Comparison of ENCODE assay signal across 8 mouse cellular contexts in the genomic region with DNA sequence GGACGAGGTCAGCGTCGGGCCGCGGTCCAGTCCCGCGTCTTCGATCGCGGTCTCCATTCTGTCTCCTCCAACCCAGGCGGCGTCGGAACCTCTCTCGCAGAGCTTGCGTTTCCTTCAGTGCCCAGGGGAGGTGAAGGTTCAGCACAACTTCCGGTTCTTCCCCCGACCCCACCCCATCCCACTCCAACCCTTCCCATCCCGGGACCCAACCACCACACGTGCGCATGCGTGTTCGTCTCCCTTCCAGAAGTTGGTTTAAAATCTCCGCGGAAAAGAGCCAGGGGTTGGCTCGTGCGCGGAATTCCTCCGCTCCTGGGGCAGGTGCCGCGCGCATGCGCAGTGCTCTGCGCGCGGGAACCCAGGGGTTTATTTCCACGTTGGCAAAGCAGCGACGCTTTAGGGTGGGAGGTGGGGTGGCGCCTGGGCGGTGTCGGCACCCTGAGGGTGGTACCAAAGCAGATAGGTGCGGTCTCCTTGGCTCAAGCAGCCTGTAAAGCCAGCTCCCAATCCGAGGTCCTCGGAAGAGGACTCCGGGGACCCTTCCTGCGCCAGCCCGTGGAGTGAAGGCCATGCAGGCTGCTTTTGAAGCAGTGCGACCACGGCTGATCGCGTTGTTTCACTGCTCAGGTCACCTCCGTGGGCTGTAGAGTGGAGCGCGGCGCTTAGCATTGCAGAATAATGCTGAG. TPM values are rescaled to one million over a fixed set of nuclear protein-coding genes. Genes with fewer than 3 reads are reported as not detected.
DNase-seq lines count a peak whose midpoint lies in the region; TF ChIP-seq lines count a peak whose summit lies in the region.

A gene (minus strand): TSS at position 145 of the 686 bp plus-strand sequence.

- TF ChIP-seq CTCF in cortical plate, adult 2 months (IDR thresholded peaks at IDR 0.05; ENCODE audit: extremely low read depth, insufficient read depth, low read length): no peak

- peak within 1 kb of the TSS; percentile 57 for H3K27ac ChIP-seq in cortical plate, adult 2 months (ENCODE audit: insufficient read depth, low read length)

- H3K4me3 ChIP-seq in cortical plate, adult 2 months (ENCODE audit: insufficient read depth, low read length): peak within 1 kb of the TSS; percentile 66
- H3K4me3 ChIP-seq in megakaryocyte, embryonic 14.5 days (replicated peaks): peak within 1 kb of the TSS; percentile 98

- DNase-seq in adipocyte (ENCODE audit: low spot score): peak; percentile 98
- peak; percentile 87 to 93 for DNase-seq in gastrocnemius, adult 8-10 months (ENCODE audit: low spot score in 2 of 2)
- DNase-seq in hindlimb bud, embryonic 11.5 days (ENCODE audit: extremely low spot score, low read depth, low spot score): peak; percentile 97
- DNase-seq in left cerebral cortex, adult 8-10 months (ENCODE audit: low spot score in 2 of 2): peak; percentile 83 to 94
- DNase-seq in right cerebral cortex, postnatal 25 days: peak; percentile 91
- peak; percentile 91 to 94 for DNase-seq in urinary bladder, postnatal 4 days (ENCODE audit: low spot score in 2 of 2)

- H3K27me3 ChIP-seq in megakaryocyte, embryonic 14.5 days (replicated peaks): peaks cover 2% of the 10 kb centered on the region

- peaks cover 2% of the 10 kb centered on the region; the same call in 1 of the 2 replicates for H3K4me1 ChIP-seq in cortical plate, adult 2 months (ENCODE audit: control insufficient read depth, insufficient read depth, low read length)
- peaks cover 22% of the 10 kb centered on the region for H3K4me1 ChIP-seq in megakaryocyte, embryonic 14.5 days

- peak; percentile 64 for TF ChIP-seq POLR2A in cortical plate, adult 2 months (IDR thresholded peaks at IDR 0.05; ENCODE audit: extremely low read depth, insufficient read depth, low read length)

- H3K36me3 ChIP-seq in megakaryocyte, embryonic 14.5 days (replicated peaks; ENCODE audit: low read length): peaks cover 22% of the 10 kb centered on the region

- H3K9me3 ChIP-seq in megakaryocyte, embryonic 14.5 days: no peaks in the 10 kb centered on the region

RNA-seq across cellular contexts. Expression of the gene that starts here (rescaled TPM):
- 14.2 and 15.2 TPM in 2 replicates for polyA plus RNA-seq in cortical plate, adult 2 months (2012; rRNA removed)
- 10 to 100 TPM; 14.4 to 19.2 (median 16.4) TPM for total RNA-seq in gastrocnemius, adult 8-10 months (2022)
- total RNA-seq in left cerebral cortex, adult 8-10 months (2022): 10 to 100 TPM; 23.2 to 36.4 (median 29.9) TPM
- 3.2 and 15.5 TPM in 2 replicates for polyA plus RNA-seq in megakaryocyte, embryonic 14.5 days (2012; ENCODE audit: insufficient read depth, low replicate concordance)

Comparison
In these comparisons a context has a peak if more than half of its experiments do, and no peak if none do; other contexts are left out.
1. Peak in every context shown above with its lines: DNase-seq, H3K4me3 ChIP-seq and H3K27ac ChIP-seq.